ENCODE assay signal across 11 mouse cellular contexts in genomic region chr4:128716279-128716678, GRCm38 (mm10). TPM values are rescaled to one million over a fixed set of nuclear protein-coding genes. Genes with fewer than 3 reads are reported as not detected.
DNase-seq lines count a peak whose midpoint lies in the region; ATAC-seq lines count a peak whose summit lies in the region.
"Had no signal": no experiment of that assay in that cellular context is flagged by ENCODE, and none has a peak within 500 bp of the region (broad histone marks: within the 10 kb centered on the region; RNA-seq: fewer than 3 reads in every experiment).

No protein-coding gene starts in this region.

- intact Hi-C loops in left cerebral cortex, postnatal 14 days (cut with DNase I): no loop called here

- ATAC-seq in liver, embryonic 11.5 days (replicated peaks; ENCODE audit: low FRiP score): no peak
- no peak; the same call in 1 of the 2 replicates for ATAC-seq in forebrain, embryonic 12.5 days (ENCODE audit: low FRiP score)
- no peak for ATAC-seq in limb, embryonic 11.5 days (ENCODE audit: insufficient number of reproducible peaks, low FRiP score, low TSS enrichment, low read depth)
- ATAC-seq in stomach, embryonic 14.5 days (ENCODE audit: insufficient number of reproducible peaks, insufficient read depth, low FRiP score, low read depth): no peak; the same call in 1 of the 2 replicates

- no peaks in the 10 kb centered on the region for H3K36me3 ChIP-seq in liver, embryonic 11.5 days (ENCODE audit: control insufficient read depth, insufficient read depth, low read length)
- no peaks in the 10 kb centered on the region for H3K36me3 ChIP-seq in forebrain, embryonic 12.5 days (replicated peaks)
- no peaks in the 10 kb centered on the region for H3K36me3 ChIP-seq in limb, embryonic 11.5 days (ENCODE audit: control insufficient read depth, insufficient read depth, low read length)
- H3K36me3 ChIP-seq in stomach, embryonic 14.5 days (ENCODE audit: control insufficient read depth, insufficient read depth, low read length): no peaks in the 10 kb centered on the region

- H3K9ac ChIP-seq in liver, embryonic 11.5 days (ENCODE audit: low read depth, low read length): no peak overlapping the region
- H3K9ac ChIP-seq in forebrain, embryonic 12.5 days: peak overlapping the region; percentile 33; the same call in 1 of the 2 replicates
- H3K9ac ChIP-seq in limb, embryonic 11.5 days (ENCODE audit: low read length): peak overlapping the region; percentile 40
- no peak overlapping the region for H3K9ac ChIP-seq in stomach, embryonic 14.5 days (replicated peaks; ENCODE audit: low read depth, low read length)

- H3K4me1 ChIP-seq in liver, embryonic 11.5 days (replicated peaks; ENCODE audit: control insufficient read depth, insufficient read depth, low read length): peaks cover 24% of the 10 kb centered on the region
- peaks cover 94% of the 10 kb centered on the region for H3K4me1 ChIP-seq in forebrain, embryonic 12.5 days
- peaks cover 50% of the 10 kb centered on the region for H3K4me1 ChIP-seq in limb, embryonic 11.5 days (ENCODE audit: control insufficient read depth, insufficient read depth, low read length)
- peaks cover 51% of the 10 kb centered on the region for H3K4me1 ChIP-seq in stomach, embryonic 14.5 days (ENCODE audit: control insufficient read depth, insufficient read depth, low read length)

- WGBS in liver, embryonic 11.5 days: 40% methylated on average over 4 of the region's 4 CpGs
- 4% methylated on average over 4 of the region's 4 CpGs for WGBS in forebrain, embryonic 12.5 days
- 16% methylated on average over 4 of the region's 4 CpGs for WGBS in limb, embryonic 11.5 days
- WGBS in stomach, embryonic 14.5 days: 9% methylated on average over 4 of the region's 4 CpGs

- no peaks in the 10 kb centered on the region for H3K9me3 ChIP-seq in liver, embryonic 11.5 days (ENCODE audit: control insufficient read depth, low read length)
- no peaks in the 10 kb centered on the region for H3K9me3 ChIP-seq in forebrain, embryonic 12.5 days
- no peaks in the 10 kb centered on the region for H3K9me3 ChIP-seq in limb, embryonic 11.5 days (ENCODE audit: control insufficient read depth, low read length)
- no peaks in the 10 kb centered on the region for H3K9me3 ChIP-seq in stomach, embryonic 14.5 days (ENCODE audit: control insufficient read depth, low read depth, low read length)

- peak overlapping the region; percentile 21; the same call in 1 of the 2 replicates for H3K27ac ChIP-seq in liver, embryonic 11.5 days (ENCODE audit: low read depth, low read length)
- H3K27ac ChIP-seq in forebrain, embryonic 12.5 days: peak overlapping the region; percentile 98
- H3K27ac ChIP-seq in limb, embryonic 11.5 days (replicated peaks; ENCODE audit: low read depth, low read length): peak overlapping the region; percentile 93
- peak overlapping the region; percentile 73 for H3K27ac ChIP-seq in stomach, embryonic 14.5 days (ENCODE audit: low read length)
- H3K27ac ChIP-seq: macrophage had no signal

- H3K27me3 ChIP-seq in liver, embryonic 11.5 days (replicated peaks; ENCODE audit: control insufficient read depth, insufficient read depth, low read length): no peaks in the 10 kb centered on the region
- H3K27me3 ChIP-seq in forebrain, embryonic 12.5 days: no peaks in the 10 kb centered on the region
- H3K27me3 ChIP-seq in limb, embryonic 11.5 days (ENCODE audit: control insufficient read depth, insufficient read depth, low read length): no peaks in the 10 kb centered on the region
- no peaks in the 10 kb centered on the region for H3K27me3 ChIP-seq in stomach, embryonic 14.5 days (ENCODE audit: control insufficient read depth, insufficient read depth, low read length)

- no peak for DNase-seq in liver, embryonic 11.5 days (ENCODE audit: low spot score)
- no peak for DNase-seq in liver
- DNase-seq in limb, embryonic 11.5 days (ENCODE audit: low spot score): no peak
- no peak for DNase-seq in left cerebral cortex, adult 9 months (ENCODE audit: low spot score in 2 of 2)
- DNase-seq in layer of hippocampus, adult 11-12 months (ENCODE audit: low spot score): no peak
- DNase-seq in left cerebral cortex, postnatal 14 days (ENCODE audit: low spot score in 2 of 2): no peak
- DNase-seq: adrenal gland, postnatal 25 days had no signal

- H3K4me2 ChIP-seq in liver, embryonic 11.5 days: peak overlapping the region; percentile 15; the same call in 1 of the 2 replicates
- H3K4me2 ChIP-seq in forebrain, embryonic 12.5 days: peak overlapping the region; percentile 37
- peak overlapping the region; percentile 34 for H3K4me2 ChIP-seq in limb, embryonic 11.5 days (ENCODE audit: low read depth, severe bottlenecking)
- H3K4me2 ChIP-seq in stomach, embryonic 14.5 days (replicated peaks; ENCODE audit: low read depth, low read length): 0 out of 2 replicates have a peak overlapping the region, but pooled peaks have one; percentile 19

- no peak overlapping the region for H3K4me3 ChIP-seq in liver, embryonic 11.5 days (ENCODE audit: low read depth, low read length)
- H3K4me3 ChIP-seq in forebrain, embryonic 12.5 days (replicated peaks): no peak overlapping the region
- H3K4me3 ChIP-seq in limb, embryonic 11.5 days (ENCODE audit: low read depth, low read length): no peak overlapping the region
- no peak overlapping the region for H3K4me3 ChIP-seq in stomach, embryonic 14.5 days (ENCODE audit: low read depth, low read length)

RNA-seq across cellular contexts. Expression of gene A3galt2, which starts 38.9 kb away (rescaled TPM):
- polyA plus RNA-seq in liver, embryonic 11.5 days (2014; fragmentation: Nextera tagmentation; extraction: Ambion mirVana): 0.14 TPM in 1 of 2 replicates, not detected in the other
- polyA plus RNA-seq in forebrain, embryonic 12.5 days (2016; fragmentation: Nextera tagmentation; extraction: Ambion mirVana): 0.38 and 0.57 TPM in 2 replicates
- 0.06 and 0.28 TPM in 2 replicates for polyA plus RNA-seq in limb, embryonic 11.5 days (2014; fragmentation: Nextera tagmentation; extraction: Ambion mirVana)
- 0.20 and 0.27 TPM in 2 replicates for polyA plus RNA-seq in stomach, embryonic 14.5 days (2014; fragmentation: Nextera tagmentation; extraction: Ambion mirVana)
- under 1 TPM; 0.42 to 0.75 TPM for total RNA-seq in left cerebral cortex, postnatal 14 days (2021)
- total RNA-seq: MEL had no signal
- polyA plus RNA-seq: macrophage had no signal

Comparison
In these comparisons a context has a peak if more than half of its experiments do, and no peak if none do; other contexts are left out.
1. H3K27ac ChIP-seq: peak in every context shown above with its lines; median percentile 98 in forebrain, embryonic 12.5 days; 93 in limb, embryonic 11.5 days; 73 in stomach, embryonic 14.5 days; 21 in liver, embryonic 11.5 days.
2. H3K9ac ChIP-seq: peak in forebrain, embryonic 12.5 days (single experiment) and limb, embryonic 11.5 days (single experiment); none in liver, embryonic 11.5 days (single experiment) and stomach, embryonic 14.5 days (single experiment).
3. Peak in every context shown above with its lines, with median percentiles within 50 percentile points of each other: H3K4me2 ChIP-seq.